Mouse (Mus musculus) layer of hippocampus, adult 18-20 months (tissue): ENCODE measurements around the gene Ift80. TPM values are rescaled to one million over a fixed set of nuclear protein-coding genes. Genes with fewer than 3 reads are reported as not detected.
"Not testable (repeated sequence)": the region's sequence is repeated elsewhere in the genome, so short reads cannot be mapped to it uniquely, and the experiment has no call there.

Experiments used
- DNase-seq, 2 experiments: peaks; one replicate each; pipeline ENCODE4 v3.0.0; 2022; ENCODE audit warnings: low spot score in 2 of 2
- total RNA-seq, 2 experiments: library from RNA; stranded (reverse); gene quantifications; 2 replicates each; pipeline ENCODE4 v1.2.3; 2021

The Ift80 gene
- total RNA-seq, 2 experiments from 2014 or later = 24.6 to 25.2 TPM

DNA sequence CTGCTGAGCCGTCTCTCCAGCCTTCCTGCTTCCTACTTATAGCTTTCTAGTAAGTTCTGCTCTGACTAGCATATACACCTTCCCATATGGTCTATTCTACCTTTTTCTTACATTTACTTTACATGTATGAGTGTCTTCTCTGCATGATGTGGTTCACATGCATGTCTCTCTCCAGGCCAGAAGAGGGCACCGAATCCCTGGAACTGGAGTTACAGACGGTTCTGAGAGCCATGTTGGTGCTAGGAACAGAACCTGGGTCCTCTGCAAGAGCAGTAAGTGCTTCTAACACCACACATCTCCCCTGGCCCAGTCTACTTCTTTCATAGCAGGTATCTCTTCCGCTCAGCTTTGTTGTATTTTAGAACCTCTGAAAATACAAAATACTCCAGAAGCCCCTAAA is 1.6 kb downstream of the Ift80 start:
- no peak for DNase-seq

DNA sequence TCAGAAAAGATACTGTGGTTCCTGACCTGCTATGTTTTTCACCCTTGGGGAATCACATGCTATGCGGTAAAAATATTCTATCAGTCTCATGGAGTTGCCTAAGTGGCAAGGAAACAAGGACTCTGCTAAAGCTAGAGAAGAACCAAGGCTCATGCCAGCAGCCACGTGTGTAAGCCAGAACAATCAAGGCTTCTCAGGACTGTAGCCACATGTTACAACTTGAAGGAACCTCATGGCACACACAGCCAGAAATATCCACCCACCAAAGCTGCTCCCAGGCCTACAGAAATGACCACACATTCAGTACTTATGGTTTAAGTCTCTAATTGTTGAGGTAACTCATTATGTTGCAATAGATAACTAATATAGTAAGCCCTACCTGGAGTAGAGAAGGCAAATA is 17.8 kb downstream of the Ift80 start:
- no peak for DNase-seq

DNA sequence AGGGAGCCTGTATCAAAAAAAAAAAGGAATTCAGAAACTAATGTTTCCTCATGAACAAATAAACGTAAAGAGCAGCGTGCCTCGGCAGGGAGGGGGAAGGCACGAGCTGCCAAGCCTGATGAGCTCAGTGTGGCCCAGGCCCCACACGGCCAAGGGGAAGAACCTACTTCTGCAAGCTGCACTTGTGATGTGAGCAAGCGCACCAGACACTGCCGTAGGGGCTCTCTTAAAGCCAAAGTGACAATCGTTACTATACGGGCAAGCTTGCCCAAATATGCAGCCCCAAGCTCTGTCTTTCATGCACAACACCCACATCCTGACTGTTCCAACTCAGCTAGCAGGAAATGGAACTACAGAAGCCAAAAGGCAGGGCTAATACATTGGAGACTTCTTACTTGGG is 23.5 kb downstream of the Ift80 start:
- DNase-seq = no peak

DNA sequence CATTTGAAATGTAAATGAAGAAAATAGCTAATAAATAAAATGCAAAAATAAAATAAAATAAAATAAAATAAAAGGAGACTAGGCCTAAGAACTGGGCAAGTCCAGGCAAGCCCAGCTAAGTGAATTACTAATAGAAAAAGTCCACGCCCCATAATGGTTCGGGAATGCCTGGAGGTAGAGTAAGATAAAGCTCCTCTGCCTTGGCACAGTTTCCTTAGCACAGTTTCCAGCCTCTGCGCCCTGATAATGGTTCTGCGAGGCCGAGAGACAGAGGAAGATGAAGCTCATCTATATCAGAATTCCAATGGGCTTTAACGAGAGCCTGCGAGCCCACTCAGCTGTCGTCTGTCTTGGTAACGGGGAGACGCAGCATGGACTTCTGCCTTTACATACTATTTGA is 25.2 kb downstream of the Ift80 start:
- no peak for DNase-seq

DNA sequence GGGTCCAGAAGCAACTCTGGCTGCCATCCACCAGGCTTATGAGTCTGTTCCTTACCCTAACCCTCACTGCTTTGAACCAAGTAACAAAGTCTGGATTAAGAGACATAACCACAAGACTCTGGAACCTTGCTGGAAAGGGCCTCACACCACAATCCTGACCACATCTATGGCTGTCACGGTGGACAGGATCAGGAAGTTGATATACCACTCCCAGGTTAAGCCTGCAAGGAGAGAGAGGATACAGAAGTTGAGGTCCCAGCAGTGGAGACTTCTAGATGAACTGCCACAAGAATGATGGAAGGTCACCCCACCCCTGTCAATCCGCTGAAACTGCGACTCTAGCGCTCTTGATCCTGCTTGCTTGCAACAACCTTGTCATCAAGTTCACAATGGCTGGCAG is 26.7 kb downstream of the Ift80 start:
- DNase-seq = no peak

DNA sequence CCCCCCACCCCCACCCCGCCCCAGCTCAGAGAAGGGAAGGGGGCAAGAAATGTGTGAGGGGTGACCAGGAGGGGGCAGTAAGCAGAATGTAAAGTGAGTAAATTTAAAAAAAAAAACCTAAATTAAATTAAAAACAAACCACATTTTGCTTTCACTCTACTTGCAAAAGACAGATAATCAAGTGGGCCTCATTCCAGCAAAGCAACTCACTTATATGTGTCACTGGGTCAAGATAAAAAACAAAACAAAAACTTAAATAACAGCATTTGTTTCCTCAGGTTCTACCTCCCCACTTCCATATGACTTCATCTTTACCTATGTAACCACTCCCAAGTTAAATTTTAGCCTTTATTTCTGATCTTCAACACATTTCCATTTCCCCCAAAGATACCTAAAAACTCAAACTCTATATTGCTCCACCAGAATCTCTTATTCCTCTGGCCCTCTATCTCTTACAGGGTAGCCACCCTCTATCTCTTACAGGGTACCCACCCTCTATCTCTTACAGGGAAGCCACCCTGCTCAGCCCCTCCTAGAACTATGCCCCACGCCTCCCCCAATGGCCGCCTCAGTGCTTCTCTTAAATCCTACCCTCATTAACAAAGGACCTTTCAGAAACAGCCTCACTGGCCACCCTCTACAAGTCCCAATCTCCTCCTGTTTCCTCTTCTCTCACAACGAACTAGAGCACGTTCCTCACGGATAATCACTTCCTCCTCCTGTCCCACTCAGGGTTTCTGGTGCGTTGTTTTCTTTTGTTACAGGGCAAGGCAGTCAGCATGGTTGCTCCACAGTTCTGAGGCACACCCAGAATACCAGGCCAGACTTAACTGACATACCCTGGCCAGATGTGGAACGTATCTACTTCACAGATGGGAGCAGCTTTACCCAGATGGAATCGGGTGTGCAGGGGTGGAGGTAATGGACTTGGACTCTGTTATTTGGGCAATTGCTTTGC is 28.6 kb downstream of the Ift80 start:
- DNase-seq = no peak

DNA sequence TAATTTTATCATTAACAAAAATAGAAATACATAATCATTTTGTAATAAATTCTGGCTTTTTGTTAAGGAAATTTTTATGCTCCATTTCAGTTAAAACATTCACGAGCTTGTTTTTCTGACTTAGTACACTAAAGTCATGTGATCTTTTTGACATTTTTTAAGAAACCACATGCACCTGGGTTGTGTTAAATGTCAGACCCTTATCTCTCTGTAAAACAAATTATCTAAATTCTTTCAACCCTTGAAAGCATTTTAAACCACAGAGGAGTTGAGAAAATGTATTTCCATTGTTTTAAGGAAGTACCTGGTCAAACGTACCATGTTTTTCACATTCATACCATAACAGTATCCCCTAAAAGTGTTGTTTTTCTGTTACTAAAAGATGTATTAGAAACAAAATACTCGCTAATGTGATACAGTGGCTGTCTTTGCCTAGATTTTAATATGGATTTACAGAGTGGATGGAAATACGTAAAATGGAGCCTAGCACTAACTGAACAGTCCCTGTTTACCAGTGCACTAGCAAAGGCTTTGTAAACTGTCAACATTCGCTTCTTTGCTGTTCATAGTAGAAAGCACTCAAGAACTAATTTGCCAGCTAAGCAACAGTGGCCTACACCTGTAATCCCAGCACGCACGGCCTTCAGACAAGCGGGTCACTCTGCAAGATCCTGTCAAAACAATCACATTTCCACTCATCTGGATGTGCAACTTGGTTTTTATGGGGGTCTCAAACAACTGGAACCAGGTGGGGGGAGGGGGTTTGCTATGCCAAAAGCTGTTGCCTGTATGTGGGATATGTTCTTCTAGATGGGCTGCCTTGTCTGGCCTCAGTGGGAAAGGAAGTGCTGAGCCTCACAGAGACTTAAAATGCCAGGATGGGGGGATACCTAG is 29.5 kb downstream of the Ift80 start:
- DNase-seq = no peak

DNA sequence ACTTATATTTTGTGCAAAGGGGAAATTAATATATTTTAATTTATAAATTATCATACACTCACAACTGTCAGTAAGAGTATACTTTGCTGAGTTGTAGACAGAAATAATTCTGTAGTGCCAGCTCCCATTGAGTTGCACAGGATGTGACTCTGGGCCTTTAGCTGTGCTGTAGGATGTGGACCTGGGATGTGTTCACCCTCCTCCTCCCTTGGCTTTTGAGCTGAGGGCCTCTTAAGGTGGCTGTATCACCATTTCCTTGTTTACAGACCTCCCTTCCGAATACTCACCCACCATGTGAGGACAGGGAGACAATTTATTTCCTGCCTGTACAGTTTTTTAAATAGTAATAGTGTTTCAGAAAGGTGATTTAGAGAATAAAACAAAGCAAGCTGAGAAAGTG is 30.8 kb downstream of the Ift80 start:
- DNase-seq = no peak

DNA sequence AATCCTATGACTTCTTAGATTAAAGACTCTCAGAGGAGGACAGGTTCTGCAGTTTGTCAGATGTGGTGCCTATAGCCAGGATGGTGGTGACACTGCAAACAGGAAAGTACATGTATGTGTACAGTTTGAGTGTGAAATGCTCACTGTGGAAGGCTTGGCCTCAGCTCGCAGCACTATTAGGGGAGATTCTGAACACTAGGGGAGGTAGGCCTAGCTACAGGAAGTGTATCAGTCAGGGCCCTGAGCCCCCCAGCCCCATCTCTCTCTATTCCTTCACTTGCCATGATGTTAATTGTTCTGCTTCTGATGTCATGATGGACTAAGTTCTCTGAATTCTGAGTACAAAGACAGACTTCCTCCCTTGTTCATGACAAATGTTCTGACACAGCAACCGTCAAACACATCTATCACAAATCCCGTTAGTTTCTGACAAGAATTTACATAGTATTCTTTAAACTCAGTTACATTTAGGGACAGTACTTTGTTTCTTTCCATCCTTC is 35.2 kb downstream of the Ift80 start:
- no peak for DNase-seq

DNA sequence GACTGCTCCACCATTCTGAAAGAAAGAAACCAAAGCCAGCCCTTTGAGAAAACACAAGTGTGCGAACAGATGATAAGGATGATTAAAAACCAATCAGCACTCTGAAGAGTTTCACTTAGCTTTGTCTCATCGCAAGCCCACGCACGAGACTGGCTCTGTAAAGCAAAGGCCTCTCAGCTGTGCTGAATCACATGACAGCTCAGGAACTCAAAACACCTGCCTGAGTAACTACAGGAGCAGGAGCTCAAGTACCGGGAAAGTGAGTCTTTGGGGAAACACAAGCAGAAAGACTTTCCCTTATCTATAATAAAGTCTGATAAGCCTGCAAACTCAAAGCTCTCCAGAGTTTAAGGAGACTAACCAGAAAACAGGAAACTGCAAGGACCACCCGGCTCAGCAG is 37.0 kb downstream of the Ift80 start:
- DNase-seq = no peak

DNA sequence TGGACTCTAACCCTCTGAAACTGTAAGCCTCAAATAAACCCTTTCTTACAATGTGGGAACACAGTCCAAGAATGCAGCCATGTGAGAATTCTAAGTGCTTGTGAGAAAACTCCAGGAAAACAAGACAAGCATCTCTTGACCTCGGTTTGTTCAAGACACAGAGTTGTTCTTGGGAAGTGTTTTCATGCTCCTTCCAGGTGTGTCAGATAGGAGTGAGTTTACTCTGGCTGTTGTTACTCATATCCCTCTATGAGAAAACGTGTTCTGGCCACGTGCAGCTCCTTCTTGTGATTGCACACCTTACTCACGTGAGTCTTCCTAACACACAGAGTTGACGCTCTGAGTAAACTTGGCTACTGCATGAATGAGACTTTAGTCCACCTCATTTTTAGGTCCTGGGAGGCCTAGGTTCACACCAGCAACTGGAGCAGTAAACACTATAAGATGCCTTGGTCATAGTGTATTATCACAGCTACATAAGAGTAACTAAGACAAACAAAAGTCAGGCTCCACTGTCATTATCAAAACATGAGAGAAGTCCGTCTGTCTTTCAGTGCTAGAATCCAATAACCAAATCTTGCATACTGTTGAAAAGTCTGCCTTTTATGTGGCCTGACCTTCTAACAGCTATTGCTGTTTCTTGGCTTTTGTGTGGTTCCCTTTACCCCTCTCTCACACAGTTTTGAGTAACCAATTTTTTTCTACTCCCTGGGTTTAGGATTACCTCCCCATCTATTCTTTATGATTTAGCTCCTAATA is 37.7 kb downstream of the Ift80 start:
- no peak for DNase-seq

DNA sequence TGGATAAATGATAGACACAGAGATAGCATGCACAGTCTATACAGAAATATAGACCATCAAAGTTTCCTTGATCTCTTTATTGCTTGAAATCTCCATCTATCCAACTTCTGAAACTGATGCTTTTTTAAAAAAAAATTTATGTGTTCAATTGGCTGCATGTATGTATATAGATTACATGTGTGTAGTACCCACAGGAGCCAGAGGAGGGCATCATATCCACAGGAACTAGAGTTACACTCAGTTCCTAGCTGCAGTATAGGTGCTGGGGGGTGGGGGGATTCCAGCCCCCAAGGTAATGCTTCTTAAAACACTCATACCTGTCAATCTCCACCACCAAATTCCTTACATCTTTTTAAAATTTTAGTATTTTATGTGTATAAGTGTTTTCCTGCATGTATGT is 39.7 kb downstream of the Ift80 start:
- no peak for DNase-seq

DNA sequence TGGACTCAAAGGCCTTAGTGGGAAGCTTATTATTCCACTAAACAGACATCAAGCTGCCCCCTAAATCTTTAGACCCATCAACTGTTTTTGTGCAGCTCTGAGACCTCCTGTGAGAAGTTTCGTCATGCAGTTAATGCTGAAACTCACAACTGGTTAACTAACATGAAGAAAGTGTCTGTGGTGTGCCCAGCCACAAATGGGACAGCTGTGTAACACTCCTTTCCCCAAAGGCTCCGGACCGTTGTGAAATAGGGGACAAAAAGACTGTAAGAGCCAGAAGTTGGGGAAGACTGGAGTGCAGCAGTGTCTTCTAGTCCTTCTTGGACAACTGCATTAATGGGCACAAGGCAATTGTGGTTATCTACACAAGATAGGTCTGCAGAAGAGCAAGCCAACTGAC is 47.0 kb downstream of the Ift80 start:
- DNase-seq = no peak

DNA sequence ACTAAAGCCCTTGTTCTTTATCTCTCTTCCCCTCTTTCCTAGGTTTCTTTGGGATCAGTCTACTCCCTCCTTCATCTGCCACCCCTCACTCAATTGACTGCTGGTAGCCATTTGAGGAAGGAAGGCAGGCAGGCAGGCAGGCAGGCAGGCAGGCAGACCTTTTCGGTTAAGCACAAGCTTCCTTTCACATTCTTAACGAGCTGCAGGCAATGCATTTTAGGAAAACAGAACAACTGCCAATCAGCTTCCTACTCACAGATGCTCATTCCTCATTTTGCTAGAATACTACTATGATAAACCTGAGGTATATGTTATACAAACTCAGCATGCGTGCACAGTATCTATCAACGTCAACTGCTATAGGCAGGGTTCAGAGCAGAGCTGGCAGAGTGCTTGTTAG is 47.9 kb downstream of the Ift80 start:
- DNase-seq = peak; percentile 11 to 54

DNA sequence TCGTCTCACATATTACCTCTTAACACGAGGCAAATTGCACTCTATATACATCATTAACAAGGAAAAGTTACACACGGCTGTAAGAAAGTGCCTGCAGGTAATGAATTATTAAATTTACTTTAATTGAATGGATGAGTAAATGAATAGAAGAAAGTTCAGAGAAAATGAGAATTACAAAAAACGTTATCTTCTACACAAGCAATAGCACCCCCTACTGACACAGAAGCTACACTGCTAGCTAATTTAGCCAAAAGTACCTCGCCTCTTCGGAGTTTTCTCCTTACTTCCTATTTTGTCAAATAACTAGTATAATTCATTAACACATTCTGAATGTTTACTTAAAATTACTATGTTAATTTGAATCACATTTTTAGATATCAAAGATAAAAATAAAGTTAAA is 49.9 kb downstream of the Ift80 start:
- peak in 1 of 2 experiments; percentile 57 for DNase-seq

DNA sequence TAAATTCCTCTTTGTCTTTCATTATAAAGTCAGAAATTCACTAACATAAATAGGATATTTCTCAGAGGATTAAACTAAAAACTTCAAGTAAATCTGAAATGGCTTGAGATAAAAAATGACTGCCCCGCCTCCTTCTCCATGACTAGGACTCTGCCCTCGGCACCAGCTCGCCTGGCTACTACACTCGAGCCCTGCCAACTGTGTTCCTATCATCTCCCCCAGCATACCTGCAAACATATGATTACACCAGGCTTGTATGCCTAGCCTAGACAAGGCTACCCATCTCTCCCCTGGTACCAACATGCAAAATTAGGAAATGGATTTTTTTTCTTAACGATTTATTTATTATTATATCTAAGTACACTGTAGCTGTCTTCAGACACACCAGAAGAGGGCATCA is 51.7 kb downstream of the Ift80 start:
- DNase-seq = no peak

DNA sequence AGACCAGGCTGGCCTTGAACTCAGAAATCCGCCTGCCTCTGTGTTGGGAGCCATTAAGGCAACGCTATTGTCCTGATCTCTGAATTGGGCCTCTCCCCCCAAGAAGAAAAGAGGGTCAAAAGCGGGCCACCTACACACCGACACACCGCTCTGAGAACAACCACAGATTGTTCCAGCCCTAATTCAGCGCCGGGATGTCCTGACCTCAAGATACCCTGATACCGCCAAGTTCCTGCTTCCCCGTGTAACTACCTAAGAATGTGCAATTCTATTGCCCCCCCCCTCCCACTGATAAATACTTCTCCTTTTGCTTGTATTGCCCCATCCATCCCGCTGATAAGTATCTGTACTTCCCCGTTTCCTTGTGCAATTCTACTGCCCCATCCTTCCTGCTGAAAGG is 52.4 kb downstream of the Ift80 start:
- DNase-seq = not testable (repeated sequence)

DNA sequence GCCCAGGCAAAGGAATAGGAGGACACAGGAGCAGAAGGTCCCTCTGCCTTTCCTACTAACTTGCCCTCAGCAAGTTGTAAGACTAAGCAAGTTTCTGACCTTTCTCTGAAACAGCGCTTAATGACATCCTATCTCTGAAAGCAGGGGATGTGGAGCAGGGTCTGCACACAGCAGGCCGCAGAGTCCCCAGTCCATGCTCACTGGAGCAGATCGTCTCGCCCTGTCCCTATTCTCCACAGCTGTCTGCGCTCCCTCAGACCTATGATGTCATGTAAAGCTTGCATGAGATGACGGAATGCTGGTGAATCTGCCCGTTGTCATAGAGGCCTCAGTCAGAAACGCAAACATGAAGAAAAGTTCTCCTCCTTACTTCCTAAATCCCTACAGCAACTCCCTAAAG is 55.0 kb downstream of the Ift80 start:
- DNase-seq = no peak

DNA sequence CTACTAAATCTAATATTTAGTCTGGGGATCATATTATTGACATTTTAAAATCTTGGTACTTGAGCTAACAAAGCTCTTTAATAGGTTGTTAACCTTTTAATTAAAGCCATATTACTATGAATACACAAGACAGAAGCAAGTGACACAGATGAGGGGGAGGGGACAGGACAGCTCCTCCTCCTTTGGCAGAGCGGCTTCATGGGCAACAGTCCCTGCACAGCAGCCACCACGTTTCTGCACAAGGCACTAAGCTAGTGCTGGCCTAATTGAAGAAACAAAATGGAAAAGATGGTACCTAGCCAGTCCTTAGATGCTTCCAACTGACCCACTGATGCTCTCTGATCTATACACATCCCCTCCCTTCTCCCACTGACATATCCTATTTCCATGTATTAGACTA is 55.5 kb downstream of the Ift80 start:
- no peak for DNase-seq

DNA sequence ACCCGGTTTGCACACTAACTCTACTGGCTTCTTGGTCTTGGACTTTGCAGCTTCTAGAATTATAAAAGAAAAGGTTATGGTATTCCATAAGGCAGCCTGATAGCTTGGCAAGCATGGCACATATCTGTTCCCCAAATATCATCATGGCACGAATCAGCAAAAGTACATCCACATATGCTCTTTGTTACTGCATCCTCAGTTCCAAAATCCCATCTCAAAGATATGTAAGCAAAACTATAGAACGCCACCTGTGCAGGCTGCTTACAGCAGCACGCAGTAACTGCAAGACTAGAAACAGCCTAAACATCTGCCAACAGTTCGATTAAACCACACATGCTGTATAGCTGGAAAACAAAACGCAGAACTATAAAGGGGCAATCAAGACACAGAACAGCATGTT is 62.5 kb downstream of the Ift80 start:
- peak; percentile 12 to 57 for DNase-seq

DNA sequence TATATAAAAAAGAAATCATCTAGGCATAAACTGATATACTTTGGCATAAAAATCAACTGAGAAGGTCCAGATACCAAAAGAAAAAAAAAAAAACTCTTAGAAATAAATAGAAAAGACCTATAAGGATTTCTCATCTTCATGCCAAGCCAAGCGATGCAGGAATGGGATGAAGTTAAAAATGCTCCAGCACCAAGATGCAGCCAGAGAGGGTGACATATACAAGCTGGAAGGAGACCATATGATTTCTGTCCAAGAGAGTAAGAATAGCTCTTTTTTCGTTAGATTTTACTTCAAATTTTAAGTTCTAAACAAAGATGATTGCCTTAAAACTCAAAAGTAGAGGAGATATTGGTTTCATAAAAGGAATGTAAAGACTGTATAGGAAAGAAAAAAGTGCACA is 64.1 kb downstream of the Ift80 start:
- DNase-seq = no peak
